Comparison of ENCODE assay signal across 8 mouse cellular contexts in genomic region chr12:113154747-113155075, GRCm38 (mm10). TPM values are rescaled to one million over a fixed set of nuclear protein-coding genes. Genes with fewer than 3 reads are reported as not detected.
DNase-seq lines count a peak whose midpoint lies in the region; ATAC-seq and TF ChIP-seq lines count a peak whose summit lies in the region.

No protein-coding gene starts in this region.

- no peak for DNase-seq in heart, adult 8-10 months (ENCODE audit: low spot score)
- DNase-seq in heart, postnatal 0 days (ENCODE audit: low spot score), result no peak
- no peak for DNase-seq in liver, postnatal 0 days
- no peak for DNase-seq in layer of hippocampus, adult 8-10 months (ENCODE audit: low spot score in 2 of 2)
- no peak for DNase-seq in lung, postnatal 25 days (ENCODE audit: low spot score)

- no peaks in the 10 kb centered on the region for H3K9me3 ChIP-seq in heart, embryonic 11.5 days (replicated peaks; ENCODE audit: control insufficient read depth, low read length)
- H3K9me3 ChIP-seq in ES-Bruce4 (replicated peaks; ENCODE audit: control insufficient read depth, insufficient read depth, low read length, poor library complexity, severe bottlenecking), result no peaks in the 10 kb centered on the region
- no peaks in the 10 kb centered on the region for H3K9me3 ChIP-seq in heart, postnatal 0 days (replicated peaks; ENCODE audit: control insufficient read depth, low read length)
- H3K9me3 ChIP-seq in liver, postnatal 0 days (ENCODE audit: low read length), result no peaks in the 10 kb centered on the region

- H3K27me3 ChIP-seq in heart, embryonic 11.5 days (ENCODE audit: control insufficient read depth, insufficient read depth, low read length), result no peaks in the 10 kb centered on the region
- H3K27me3 ChIP-seq in ES-Bruce4 (ENCODE audit: control insufficient read depth, insufficient read depth, low read length, poor library complexity, severe bottlenecking), result no peaks in the 10 kb centered on the region
- H3K27me3 ChIP-seq in heart, postnatal 0 days (ENCODE audit: control insufficient read depth, insufficient read depth, low read length), result no peaks in the 10 kb centered on the region
- peaks cover 17% of the 10 kb centered on the region for H3K27me3 ChIP-seq in liver, postnatal 0 days (ENCODE audit: insufficient read depth, low read length)

- H3K9ac ChIP-seq in heart, embryonic 11.5 days (ENCODE audit: low read depth, low read length), result peak overlapping the region; percentile 78
- no peak overlapping the region for H3K9ac ChIP-seq in ES-Bruce4 (ENCODE audit: low read depth, poor library complexity, severe bottlenecking)
- H3K9ac ChIP-seq in heart, postnatal 0 days (replicated peaks; ENCODE audit: low read depth, low read length), result 0 out of 2 replicates have a peak overlapping the region, but pooled peaks have one; percentile 61
- H3K9ac ChIP-seq in liver, postnatal 0 days (replicated peaks), result peak overlapping the region; percentile 58; the same call in 1 of the 2 replicates

- no peak for TF ChIP-seq EP300 in ES-Bruce4 (IDR thresholded peaks at IDR 0.05; ENCODE audit: insufficient read depth, low read depth, low read length)
- no peak for TF ChIP-seq EP300 in heart, postnatal 0 days (IDR thresholded peaks at IDR 0.05; ENCODE audit: low read depth)
- TF ChIP-seq EP300 in liver, postnatal 0 days (IDR thresholded peaks at IDR 0.05; ENCODE audit: low read depth), result no peak

- ATAC-seq in heart, embryonic 11.5 days (replicated peaks; ENCODE audit: insufficient number of reproducible peaks, low FRiP score, low TSS enrichment), result no peak
- ATAC-seq in heart, postnatal 0 days (ENCODE audit: insufficient read depth, low read depth), result no peak
- no peak for ATAC-seq in liver, postnatal 0 days
- ATAC-seq in inflammation-experienced regulatory T-cells, adult 6 months, result no peak

- H3K4me2 ChIP-seq in heart, embryonic 11.5 days, result peak overlapping the region; percentile 79
- peak overlapping the region; percentile 73 for H3K4me2 ChIP-seq in heart, postnatal 0 days (ENCODE audit: low read depth, low read length)
- peak overlapping the region; percentile 84 for H3K4me2 ChIP-seq in liver, postnatal 0 days (ENCODE audit: low read depth, low read length)

- TF ChIP-seq CTCF in ES-Bruce4 (IDR thresholded peaks at IDR 0.05; ENCODE audit: low read depth, low read length), result no peak
- no peak for TF ChIP-seq CTCF in heart, postnatal 0 days (IDR thresholded peaks at IDR 0.05; ENCODE audit: low read depth)
- TF ChIP-seq CTCF in liver, postnatal 0 days (IDR thresholded peaks at IDR 0.05; ENCODE audit: low read depth), result no peak

- H3K36me3 ChIP-seq in heart, embryonic 11.5 days (ENCODE audit: control insufficient read depth, insufficient read depth, low read length), result no peaks in the 10 kb centered on the region
- H3K36me3 ChIP-seq in ES-Bruce4 (ENCODE audit: control insufficient read depth, insufficient read depth, low read length, poor library complexity, severe bottlenecking), result peaks cover 3% of the 10 kb centered on the region; the same call in 1 of the 2 replicates
- H3K36me3 ChIP-seq in heart, postnatal 0 days (replicated peaks; ENCODE audit: control insufficient read depth, insufficient read depth, low read length), result peaks cover 8% of the 10 kb centered on the region; the same call in 1 of the 2 replicates
- H3K36me3 ChIP-seq in liver, postnatal 0 days (replicated peaks; ENCODE audit: insufficient read depth, low read length), result no peaks in the 10 kb centered on the region

- 74% methylated on average over 6 of the region's 6 CpGs for WGBS in heart, embryonic 11.5 days (ENCODE audit: insufficient replicate concordance)
- 72% methylated on average over 6 of the region's 6 CpGs for WGBS in heart, postnatal 0 days
- 79% methylated on average over 6 of the region's 6 CpGs for WGBS in liver, postnatal 0 days (ENCODE audit: insufficient replicate concordance)

- peak overlapping the region; percentile 90; the same call in 1 of the 2 replicates for H3K27ac ChIP-seq in heart, embryonic 11.5 days (ENCODE audit: low read depth, low read length)
- H3K27ac ChIP-seq in ES-Bruce4 (ENCODE audit: insufficient read depth, low read length), result peak overlapping the region; percentile 24; the same call in 1 of the 2 replicates
- peak overlapping the region; percentile 86 for H3K27ac ChIP-seq in heart, postnatal 0 days (ENCODE audit: low read depth)
- 0 out of 2 replicates have a peak overlapping the region, but pooled peaks have one; percentile 60 for H3K27ac ChIP-seq in liver, postnatal 0 days (ENCODE audit: low read depth)

- TF ChIP-seq POLR2A in ES-Bruce4 (IDR thresholded peaks at IDR 0.05; ENCODE audit: insufficient read depth, low read length), result no peak

- peak overlapping the region; percentile 43; the same call in 1 of the 2 replicates for H3K4me3 ChIP-seq in heart, embryonic 11.5 days (ENCODE audit: low read depth, low read length)
- peak overlapping the region; percentile 52; the same call in 1 of the 2 replicates for H3K4me3 ChIP-seq in ES-Bruce4 (ENCODE audit: low read depth, low read length)
- H3K4me3 ChIP-seq in heart, postnatal 0 days (ENCODE audit: low read depth, low read length), result peak overlapping the region; percentile 47; the same call in 1 of the 2 replicates
- H3K4me3 ChIP-seq in liver, postnatal 0 days (ENCODE audit: low read depth, low read length), result peak overlapping the region; percentile 47; the same call in 1 of the 2 replicates

- peaks cover 26% of the 10 kb centered on the region for H3K4me1 ChIP-seq in heart, embryonic 11.5 days (ENCODE audit: control insufficient read depth, insufficient read depth, low read length)
- peaks cover 4% of the 10 kb centered on the region for H3K4me1 ChIP-seq in ES-Bruce4 (ENCODE audit: control insufficient read depth, insufficient read depth, low read length)
- peaks cover 34% of the 10 kb centered on the region for H3K4me1 ChIP-seq in heart, postnatal 0 days (ENCODE audit: control insufficient read depth, insufficient read depth)
- H3K4me1 ChIP-seq in liver, postnatal 0 days (ENCODE audit: insufficient read depth), result peaks cover 36% of the 10 kb centered on the region

RNA-seq across cellular contexts. Expression of gene Tedc1, which starts 1.5 kb away (rescaled TPM):
- polyA plus RNA-seq in heart, embryonic 11.5 days (2014; fragmentation: Nextera tagmentation; extraction: Ambion mirVana), result 15.8 and 16.6 TPM in 2 replicates
- under 1 TPM; 0.12 to 0.49 (median 0.33) TPM for total RNA-seq in heart, adult 8-10 months (2022)
- polyA plus RNA-seq in ES-Bruce4 (2011; ENCODE audit: insufficient read depth, insufficient read length, low read depth, missing spikeins), result 24.5 and 38.2 TPM in 2 replicates
- total RNA-seq in heart, postnatal 0 days (2014; rRNA removed; ENCODE audit: low replicate concordance), result 6.7 and 16.5 TPM in 2 replicates
- polyA plus RNA-seq in heart, postnatal 0 days (2015; fragmentation: Nextera tagmentation; extraction: Ambion mirVana), result 4.5 and 4.9 TPM in 2 replicates
- polyA plus RNA-seq in liver, postnatal 0 days (2015; fragmentation: Nextera tagmentation; extraction: Ambion mirVana), result 3.9 and 4.6 TPM in 2 replicates
- 1 to 10 TPM; 1.2 to 2.2 (median 1.4) TPM for total RNA-seq in layer of hippocampus, adult 8-10 months (2022)
- 10 to 100 TPM in 1 of 3 experiments, 1 to 10 TPM in 1, under 1 TPM in 1; 0.90 to 12.3 (median 3.1) TPM for polyA plus RNA-seq in inflammation-experienced regulatory T-cells, adult 6 months (2017; shearing (Covaris generic))

RNA-seq across cellular contexts. Expression of gene Crip1, which starts 8.6 kb away (rescaled TPM):
- polyA plus RNA-seq in heart, embryonic 11.5 days (2014; fragmentation: Nextera tagmentation; extraction: Ambion mirVana), result 525 and 533 TPM in 2 replicates
- 100 to 1,000 TPM; 154 to 215 (median 169) TPM for total RNA-seq in heart, adult 8-10 months (2022)
- 78.5 and 79.5 TPM in 2 replicates for polyA plus RNA-seq in ES-Bruce4 (2011; ENCODE audit: insufficient read depth, insufficient read length, low read depth, missing spikeins)
- total RNA-seq in heart, postnatal 0 days (2014; rRNA removed; ENCODE audit: low replicate concordance), result 286 and 487 TPM in 2 replicates
- polyA plus RNA-seq in heart, postnatal 0 days (2015; fragmentation: Nextera tagmentation; extraction: Ambion mirVana), result 831 and 871 TPM in 2 replicates
- 174 and 181 TPM in 2 replicates for polyA plus RNA-seq in liver, postnatal 0 days (2015; fragmentation: Nextera tagmentation; extraction: Ambion mirVana)
- 10 to 100 TPM; 10.9 to 27.6 (median 18.7) TPM for total RNA-seq in layer of hippocampus, adult 8-10 months (2022)
- 1,000 to 10,000 TPM in 1 of 3 experiments, 100 to 1,000 TPM in 2; 839 to 2,286 (median 900) TPM for polyA plus RNA-seq in inflammation-experienced regulatory T-cells, adult 6 months (2017; shearing (Covaris generic))

RNA-seq across cellular contexts. Expression of gene Crip2, which starts 14.7 kb away (rescaled TPM):
- 1,118 and 1,169 TPM in 2 replicates for polyA plus RNA-seq in heart, embryonic 11.5 days (2014; fragmentation: Nextera tagmentation; extraction: Ambion mirVana)
- total RNA-seq in heart, adult 8-10 months (2022), result 1,000 to 10,000 TPM; 1,612 to 1,913 (median 1,690) TPM
- 87.1 and 96.6 TPM in 2 replicates for polyA plus RNA-seq in ES-Bruce4 (2011; ENCODE audit: insufficient read depth, insufficient read length, low read depth, missing spikeins)
- 1,394 and 1,556 TPM in 2 replicates for total RNA-seq in heart, postnatal 0 days (2014; rRNA removed; ENCODE audit: low replicate concordance)
- polyA plus RNA-seq in heart, postnatal 0 days (2015; fragmentation: Nextera tagmentation; extraction: Ambion mirVana), result 2,321 and 2,395 TPM in 2 replicates
- 65.1 and 67.4 TPM in 2 replicates for polyA plus RNA-seq in liver, postnatal 0 days (2015; fragmentation: Nextera tagmentation; extraction: Ambion mirVana)
- 10 to 100 TPM; 75.5 to 95.0 (median 89.1) TPM for total RNA-seq in layer of hippocampus, adult 8-10 months (2022)
- 10 to 100 TPM in 1 of 3 experiments, 1 to 10 TPM in 2; 4.9 to 10.4 (median 6.0) TPM for polyA plus RNA-seq in inflammation-experienced regulatory T-cells, adult 6 months (2017; shearing (Covaris generic))

RNA-seq across cellular contexts. Expression of gene Tmem121, which starts 31.0 kb away (rescaled TPM):
- 1.00 and 1.5 TPM in 2 replicates for polyA plus RNA-seq in heart, embryonic 11.5 days (2014; fragmentation: Nextera tagmentation; extraction: Ambion mirVana)
- total RNA-seq in heart, adult 8-10 months (2022), result under 1 TPM in 2 of 4 experiments, not detected in 2; 0.16 to 0.22 TPM
- polyA plus RNA-seq in ES-Bruce4 (2011; ENCODE audit: insufficient read depth, insufficient read length, low read depth, missing spikeins), result 4.8 and 5.2 TPM in 2 replicates
- total RNA-seq in heart, postnatal 0 days (2014; rRNA removed; ENCODE audit: low replicate concordance), result 0.97 and 4.8 TPM in 2 replicates
- polyA plus RNA-seq in heart, postnatal 0 days (2015; fragmentation: Nextera tagmentation; extraction: Ambion mirVana), result 1.2 TPM in 2 replicates
- 0.20 and 0.21 TPM in 2 replicates for polyA plus RNA-seq in liver, postnatal 0 days (2015; fragmentation: Nextera tagmentation; extraction: Ambion mirVana)
- 10 to 100 TPM; 17.9 to 23.1 (median 19.9) TPM for total RNA-seq in layer of hippocampus, adult 8-10 months (2022)
- under 1 TPM in 1 of 3 experiments, not detected in 2; 0.23 TPM for polyA plus RNA-seq in inflammation-experienced regulatory T-cells, adult 6 months (2017; shearing (Covaris generic))

RNA-seq across cellular contexts. Expression of gene Mta1, which starts 56.6 kb away (rescaled TPM):
- 12.3 and 14.7 TPM in 2 replicates for polyA plus RNA-seq in heart, embryonic 11.5 days (2014; fragmentation: Nextera tagmentation; extraction: Ambion mirVana)
- 10 to 100 TPM; 45.0 to 47.2 (median 46.1) TPM for total RNA-seq in heart, adult 8-10 months (2022)
- 100 and 108 TPM in 2 replicates for polyA plus RNA-seq in ES-Bruce4 (2011; ENCODE audit: insufficient read depth, insufficient read length, low read depth, missing spikeins)
- 26.3 and 32.0 TPM in 2 replicates for total RNA-seq in heart, postnatal 0 days (2014; rRNA removed; ENCODE audit: low replicate concordance)
- 10.9 and 11.8 TPM in 2 replicates for polyA plus RNA-seq in heart, postnatal 0 days (2015; fragmentation: Nextera tagmentation; extraction: Ambion mirVana)
- 3.6 and 3.9 TPM in 2 replicates for polyA plus RNA-seq in liver, postnatal 0 days (2015; fragmentation: Nextera tagmentation; extraction: Ambion mirVana)
- 10 to 100 TPM; 70.5 to 74.8 (median 72.0) TPM for total RNA-seq in layer of hippocampus, adult 8-10 months (2022)
- 10 to 100 TPM; 12.1 to 15.0 (median 13.8) TPM for polyA plus RNA-seq in inflammation-experienced regulatory T-cells, adult 6 months (2017; shearing (Covaris generic))

Comparison
In these comparisons a context has a peak if more than half of its experiments do, and no peak if none do; other contexts are left out.
1. H3K27ac ChIP-seq: peak in every context shown above with its lines; median percentile 90 in heart, embryonic 11.5 days; 86 in heart, postnatal 0 days; 60 in liver, postnatal 0 days; 24 in ES-Bruce4.
2. RNA of gene Crip2, which starts 14.7 kb away (polyA plus RNA-seq): 2,321 to 2,395 TPM in heart, postnatal 0 days and 1,118 to 1,169 TPM in heart, embryonic 11.5 days; 87.1 to 96.6 TPM in ES-Bruce4, 65.1 to 67.4 TPM in liver, postnatal 0 days and 4.9 to 10.4 TPM in inflammation-experienced regulatory T-cells, adult 6 months; every median in the first group is over 10 times any median in the second.
3. Peak in every context shown above with its lines, with median percentiles within 50 percentile points of each other: H3K4me2 ChIP-seq and H3K4me3 ChIP-seq.